Mouse (Mus musculus): ENCODE results near the gene Zfp777.

DNA sequence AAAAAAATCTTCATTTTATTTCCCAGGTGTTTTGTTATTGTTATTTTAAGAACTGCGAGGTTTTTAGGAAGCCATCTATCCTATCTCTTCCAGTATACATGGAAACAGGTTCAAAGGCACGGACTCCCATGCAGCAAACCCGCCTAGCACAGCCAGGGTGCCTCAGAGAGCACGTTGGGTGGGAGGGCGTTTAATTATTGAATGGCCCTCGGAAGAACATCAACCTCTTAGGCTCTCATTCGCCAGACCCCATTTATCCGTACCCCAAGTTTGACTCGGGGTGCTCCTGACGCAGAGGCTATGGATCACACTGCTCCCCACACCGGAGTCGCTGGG is 1.6 kb downstream of the Zfp777 start:
- no peak for TF ChIP-seq CTCF (IDR thresholded peaks at IDR 0.05; ENCODE audit: extremely low read depth, insufficient read depth, low read length)
- no peak for TF ChIP-seq POLR2A (IDR thresholded peaks at IDR 0.05; ENCODE audit: extremely low read depth, insufficient read depth, low read length)

Measured in cortical plate, adult 2 months (tissue).